Mouse (Mus musculus) megakaryocyte, adult 5-6 weeks (primary cell): ENCODE data around the gene Pagr1a. TPM values are rescaled to one million over a fixed set of nuclear protein-coding genes. Genes with fewer than 3 reads are reported as not detected.

ENCODE experiments used
- total RNA-seq, 2 experiments: library from RNA; stranded (forward) in 1 of 2; stranded (reverse) in 1 of 2; fragments of 153-499, 151-499 nt in 1 of 2; fragments of 221-1000, 200-1000 nt in 1 of 2; gene quantifications; 2 replicates each; pipeline versions ENCODE4 v1.2.3 to v1.2.4; 2015 to 2017

Pagr1a gene
- total RNA-seq, 2 experiments from 2014 or later, result 40.7 to 67.0 TPM

Other genes with a start within 250 kb of the Pagr1a start
Only the 30 nearest of the 32 such genes appear.
- 0.68 and 1.0 TPM in 2 replicates for gene Tbx6, start 235.9 kb downstream of the Pagr1a start, total RNA-seq (2015)
- 0.98 and 0.99 TPM in 2 replicates for gene Tbx6, start 235.9 kb downstream of the Pagr1a start, total RNA-seq (2017)
- 186 and 196 TPM in 2 replicates for gene Ppp4c, start 224.9 kb downstream of the Pagr1a start, total RNA-seq (2015)
- gene Ppp4c, start 224.9 kb downstream of the Pagr1a start, total RNA-seq (2017), result 139 and 154 TPM in 2 replicates
- gene Fam57b, start 219.7 kb downstream of the Pagr1a start, total RNA-seq (2015), result not detected in 2 replicates
- gene Fam57b, start 219.7 kb downstream of the Pagr1a start, total RNA-seq (2017), result not detected in 2 replicates
- gene 4930451I11Rik, start 185.7 kb downstream of the Pagr1a start, total RNA-seq (2015), result not detected in 2 replicates
- gene 4930451I11Rik, start 185.7 kb downstream of the Pagr1a start, total RNA-seq (2017), result not detected in 2 replicates
- gene Doc2a, start 169.9 kb downstream of the Pagr1a start, total RNA-seq (2015), result not detected in 2 replicates
- gene Doc2a, start 169.9 kb downstream of the Pagr1a start, total RNA-seq (2017), result not detected in 2 replicates
- 14.6 and 22.0 TPM in 2 replicates for gene Hirip3, start 155.4 kb downstream of the Pagr1a start, total RNA-seq (2015)
- gene Hirip3, start 155.4 kb downstream of the Pagr1a start, total RNA-seq (2017), result 147 and 164 TPM in 2 replicates
- gene Ino80e, start 155.0 kb downstream of the Pagr1a start, total RNA-seq (2015), result 42.5 and 51.5 TPM in 2 replicates
- gene Ino80e, start 155.0 kb downstream of the Pagr1a start, total RNA-seq (2017), result 21.3 and 46.4 TPM in 2 replicates
- 14.3 and 19.0 TPM in 2 replicates for gene Taok2, start 132.6 kb downstream of the Pagr1a start, total RNA-seq (2015)
- 26.8 and 32.0 TPM in 2 replicates for gene Taok2, start 132.6 kb downstream of the Pagr1a start, total RNA-seq (2017)
- gene Tmem219, start 94.4 kb downstream of the Pagr1a start, total RNA-seq (2015), result 47.9 and 50.9 TPM in 2 replicates
- gene Tmem219, start 94.4 kb downstream of the Pagr1a start, total RNA-seq (2017), result 44.9 and 45.5 TPM in 2 replicates
- gene Kctd13, start 88.5 kb downstream of the Pagr1a start, total RNA-seq (2015), result 7.3 and 12.0 TPM in 2 replicates
- gene Kctd13, start 88.5 kb downstream of the Pagr1a start, total RNA-seq (2017), result 10.9 and 19.0 TPM in 2 replicates
- not detected in 2 replicates for gene Asphd1, start 67.8 kb downstream of the Pagr1a start, total RNA-seq (2015)
- not detected in 2 replicates for gene Asphd1, start 67.8 kb downstream of the Pagr1a start, total RNA-seq (2017)
- 2.9 TPM in 1 of 2 replicates, not detected in the other for gene Sez6l2, start 66.8 kb downstream of the Pagr1a start, total RNA-seq (2015)
- gene Sez6l2, start 66.8 kb downstream of the Pagr1a start, total RNA-seq (2017), result 0.16 and 0.33 TPM in 2 replicates
- 46.1 and 48.5 TPM in 2 replicates for gene Cdipt, start 41.4 kb downstream of the Pagr1a start, total RNA-seq (2015)
- 49.4 and 56.7 TPM in 2 replicates for gene Cdipt, start 41.4 kb downstream of the Pagr1a start, total RNA-seq (2017)
- gene Cdiptos, start 41.3 kb downstream of the Pagr1a start, total RNA-seq (2015), result 4.9 and 6.6 TPM in 2 replicates
- 0.73 and 3.3 TPM in 2 replicates for gene Cdiptos, start 41.3 kb downstream of the Pagr1a start, total RNA-seq (2017)
- 5.6 and 6.0 TPM in 2 replicates for gene Mvp, start 2.7 kb downstream of the Pagr1a start, total RNA-seq (2015)
- gene Mvp, start 2.7 kb downstream of the Pagr1a start, total RNA-seq (2017), result 48.1 and 50.6 TPM in 2 replicates
- gene Pagr1b, start 868 bp downstream of the Pagr1a start, total RNA-seq (2015), result 0.54 and 1.6 TPM in 2 replicates
- gene Pagr1b, start 868 bp downstream of the Pagr1a start, total RNA-seq (2017), result not detected in 2 replicates
- gene Gm42742, start 3.7 kb upstream of the Pagr1a start, total RNA-seq (2015), result 15.4 TPM in 1 of 2 replicates, not detected in the other
- 45.4 TPM in 1 of 2 replicates, not detected in the other for gene Gm42742, start 3.7 kb upstream of the Pagr1a start, total RNA-seq (2017)
- 0.20 and 1.8 TPM in 2 replicates for gene Prrt2, start 3.9 kb upstream of the Pagr1a start, total RNA-seq (2015)
- gene Prrt2, start 3.9 kb upstream of the Pagr1a start, total RNA-seq (2017), result 2.4 and 3.0 TPM in 2 replicates
- gene Maz, start 9.7 kb upstream of the Pagr1a start, total RNA-seq (2015), result 79.8 and 80.9 TPM in 2 replicates
- gene Maz, start 9.7 kb upstream of the Pagr1a start, total RNA-seq (2017), result 44.4 and 45.1 TPM in 2 replicates
- 107 and 108 TPM in 2 replicates for gene Kif22, start 25.1 kb upstream of the Pagr1a start, total RNA-seq (2015)
- 85.9 and 105 TPM in 2 replicates for gene Kif22, start 25.1 kb upstream of the Pagr1a start, total RNA-seq (2017)
- gene Zg16, start 70.0 kb upstream of the Pagr1a start, total RNA-seq (2015), result 0.96 TPM in 1 of 2 replicates, not detected in the other
- gene Zg16, start 70.0 kb upstream of the Pagr1a start, total RNA-seq (2017), result not detected in 2 replicates
- gene AI467606, start 74.0 kb upstream of the Pagr1a start, total RNA-seq (2015), result 65.9 and 71.1 TPM in 2 replicates
- gene AI467606, start 74.0 kb upstream of the Pagr1a start, total RNA-seq (2017), result 46.6 and 49.2 TPM in 2 replicates
- gene Qprt, start 104.9 kb upstream of the Pagr1a start, total RNA-seq (2015), result 2.0 and 3.3 TPM in 2 replicates
- gene Qprt, start 104.9 kb upstream of the Pagr1a start, total RNA-seq (2017), result 1.1 and 2.8 TPM in 2 replicates
- gene Spn, start 120.5 kb upstream of the Pagr1a start, total RNA-seq (2015), result 74.6 and 82.8 TPM in 2 replicates
- gene Spn, start 120.5 kb upstream of the Pagr1a start, total RNA-seq (2017), result 241 and 246 TPM in 2 replicates
- gene Cd2bp2, start 178.7 kb upstream of the Pagr1a start, total RNA-seq (2015), result 16.1 and 19.0 TPM in 2 replicates
- gene Cd2bp2, start 178.7 kb upstream of the Pagr1a start, total RNA-seq (2017), result 51.8 and 57.5 TPM in 2 replicates
- 27.0 and 27.4 TPM in 2 replicates for gene Tbc1d10b, start 191.1 kb upstream of the Pagr1a start, total RNA-seq (2015)
- 59.8 and 74.2 TPM in 2 replicates for gene Tbc1d10b, start 191.1 kb upstream of the Pagr1a start, total RNA-seq (2017)
- gene Mylpf, start 191.5 kb upstream of the Pagr1a start, total RNA-seq (2015), result 5.0 and 6.0 TPM in 2 replicates
- 2.3 and 3.3 TPM in 2 replicates for gene Mylpf, start 191.5 kb upstream of the Pagr1a start, total RNA-seq (2017)
- gene Zfp553, start 215.7 kb upstream of the Pagr1a start, total RNA-seq (2015), result 2.9 and 3.1 TPM in 2 replicates
- gene Zfp553, start 215.7 kb upstream of the Pagr1a start, total RNA-seq (2017), result 5.9 and 9.7 TPM in 2 replicates
- 36.2 and 36.8 TPM in 2 replicates for gene Sept1, start 215.8 kb upstream of the Pagr1a start, total RNA-seq (2015)
- gene Sept1, start 215.8 kb upstream of the Pagr1a start, total RNA-seq (2017), result 31.2 and 42.7 TPM in 2 replicates
- 0.96 and 1.8 TPM in 2 replicates for gene Zfp771, start 226.9 kb upstream of the Pagr1a start, total RNA-seq (2015)
- 0.28 and 0.73 TPM in 2 replicates for gene Zfp771, start 226.9 kb upstream of the Pagr1a start, total RNA-seq (2017)